Comparison of ENCODE assay signal across 11 mouse cellular contexts in the genomic region with DNA sequence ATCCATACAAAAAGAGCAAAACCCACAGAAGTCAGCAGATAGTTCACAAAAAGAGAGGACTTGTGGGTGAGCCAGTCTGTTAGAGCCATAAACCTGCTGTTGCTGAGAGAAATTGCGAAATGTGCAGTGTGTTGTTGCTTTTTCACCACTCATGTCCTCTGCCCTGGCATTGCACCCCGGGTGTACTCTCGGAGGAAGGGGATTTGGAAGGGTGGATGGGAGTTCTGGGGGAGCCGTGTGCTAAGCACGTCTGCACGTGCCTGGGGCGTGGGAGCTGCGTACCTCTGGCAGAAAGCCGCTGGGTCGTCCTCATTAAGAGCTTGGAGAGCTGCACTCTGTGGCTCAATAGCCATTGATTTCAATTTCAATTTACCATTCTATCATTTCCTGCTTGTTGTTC.
DNase-seq lines count a peak whose midpoint lies in the region; ATAC-seq and TF ChIP-seq lines count a peak whose summit lies in the region.
"Had no signal": no experiment of that assay in that cellular context is flagged by ENCODE, and none has a peak within 500 bp of the region (broad histone marks: within the 10 kb centered on the region; RNA-seq: fewer than 3 reads in every experiment).

No protein-coding gene starts in this region.

- no peaks in the 10 kb centered on the region for H3K27me3 ChIP-seq in liver, embryonic 16.5 days (ENCODE audit: control insufficient read depth, insufficient read depth, low read depth, low read length)
- no peaks in the 10 kb centered on the region for H3K27me3 ChIP-seq in liver, embryonic 11.5 days (replicated peaks; ENCODE audit: control insufficient read depth, insufficient read depth, low read length)

- no peak for DNase-seq in liver, embryonic 11.5 days (ENCODE audit: low spot score)
- DNase-seq in brain, embryonic 14.5 days (ENCODE audit: low read depth) = peak; percentile 67
- DNase-seq in gastrocnemius, postnatal 25 days = peak; percentile 39
- DNase-seq in kidney, postnatal 4 days = no peak
- no peak for DNase-seq in c-Kit-positive CD71-positive TER-119-positive erythroid progenitor cells, embryonic 14.5 days (ENCODE audit: low spot score)
- DNase-seq: heart, postnatal 14 days; thymus, adult 18-20 months had no signal

- TF ChIP-seq POLR2A in brain, embryonic 14.5 days (IDR thresholded peaks at IDR 0.05; ENCODE audit: borderline replicate concordance, extremely low read depth, insufficient read depth, insufficient read length, poor library complexity, severe bottlenecking) = no peak

- peaks cover 2% of the 10 kb centered on the region for H3K4me1 ChIP-seq in liver, embryonic 16.5 days (ENCODE audit: control insufficient read depth, low read depth, low read length)
- H3K4me1 ChIP-seq in liver, embryonic 11.5 days (replicated peaks; ENCODE audit: control insufficient read depth, insufficient read depth, low read length) = 0 out of 2 replicates have a peak, but pooled peaks cover 5% of the 10 kb centered on the region

- peak; percentile 27; the same call in 1 of the 2 replicates for ATAC-seq in liver, embryonic 16.5 days (ENCODE audit: low read depth)
- no peak for ATAC-seq in liver, embryonic 11.5 days (replicated peaks; ENCODE audit: low FRiP score)
- peak; percentile 26; the same call in 1 of the 2 replicates for ATAC-seq in megakaryocyte progenitor cell, adult 5-6 weeks (replicated peaks; ENCODE audit: poor library complexity)
- no peak for ATAC-seq in monocyte, adult 5-6 weeks (replicated peaks; ENCODE audit: insufficient number of reproducible peaks, low FRiP score, low TSS enrichment, poor library complexity, severe bottlenecking)

- H3K36me3 ChIP-seq in liver, embryonic 16.5 days (ENCODE audit: control insufficient read depth, insufficient read depth) = no peaks in the 10 kb centered on the region
- no peaks in the 10 kb centered on the region for H3K36me3 ChIP-seq in liver, embryonic 11.5 days (ENCODE audit: control insufficient read depth, insufficient read depth, low read length)
- H3K36me3 ChIP-seq: G1E had no signal

- no peak overlapping the region for H3K4me3 ChIP-seq in liver, embryonic 16.5 days (ENCODE audit: low read depth, low read length)
- no peak overlapping the region for H3K4me3 ChIP-seq in liver, embryonic 11.5 days (ENCODE audit: low read depth, low read length)

- no peak overlapping the region for H3K4me2 ChIP-seq in liver, embryonic 16.5 days (ENCODE audit: low read depth, low read length)
- no peak overlapping the region for H3K4me2 ChIP-seq in liver, embryonic 11.5 days

- no peak for TF ChIP-seq CTCF in brain, embryonic 14.5 days (IDR thresholded peaks at IDR 0.05; ENCODE audit: borderline replicate concordance, extremely low read depth, insufficient read depth, insufficient read length)

- no peaks in the 10 kb centered on the region for H3K9me3 ChIP-seq in liver, embryonic 16.5 days (replicated peaks; ENCODE audit: control insufficient read depth, low read length)
- H3K9me3 ChIP-seq in liver, embryonic 11.5 days (ENCODE audit: control insufficient read depth, low read length) = no peaks in the 10 kb centered on the region
- H3K9me3 ChIP-seq: G1E had no signal

- no peak overlapping the region for H3K27ac ChIP-seq in liver, embryonic 16.5 days (ENCODE audit: low read length)
- H3K27ac ChIP-seq in liver, embryonic 11.5 days (ENCODE audit: low read depth, low read length) = no peak overlapping the region

- no peak overlapping the region for H3K9ac ChIP-seq in liver, embryonic 16.5 days (ENCODE audit: low read depth, low read length)
- no peak overlapping the region for H3K9ac ChIP-seq in liver, embryonic 11.5 days (ENCODE audit: low read depth, low read length)

- WGBS in liver, embryonic 16.5 days (ENCODE audit: insufficient replicate concordance) = 71% methylated on average over 10 of the region's 10 CpGs
- 83% methylated on average over 10 of the region's 10 CpGs for WGBS in liver, embryonic 11.5 days

Comparison
In these comparisons a context has a peak if more than half of its experiments do, and no peak if none do; other contexts are left out.
1. ATAC-seq: peak in liver, embryonic 16.5 days (single experiment) and megakaryocyte progenitor cell, adult 5-6 weeks (single experiment); none in liver, embryonic 11.5 days (single experiment) and monocyte, adult 5-6 weeks (single experiment).
2. DNase-seq: peak in brain, embryonic 14.5 days (single experiment) and gastrocnemius, postnatal 25 days (single experiment); none in liver, embryonic 11.5 days (single experiment), kidney, postnatal 4 days (0 of 2) and c-Kit-positive CD71-positive TER-119-positive erythroid progenitor cells, embryonic 14.5 days (single experiment).